Mouse (Mus musculus): Measurements from ENCODE around the gene Ddit4. TPM values are rescaled to one million over a fixed set of nuclear protein-coding genes. Genes with fewer than 3 reads are reported as not detected.

The Ddit4 gene
- total RNA-seq, 2 experiments from 2014 or later, result 50.6 to 52.2 TPM

Other genes starting within 250 kb of the Ddit4 start
- gene Micu1, start 249.4 kb downstream of the Ddit4 start, total RNA-seq (2021), result 10 to 100 TPM; 59.2 to 62.6 TPM
- 10 to 100 TPM; 32.1 to 37.7 TPM for gene Dnajb12, start 72.3 kb downstream of the Ddit4 start, total RNA-seq (2021)
- gene Ascc1, start 51.0 kb upstream of the Ddit4 start, total RNA-seq (2021), result 10 to 100 TPM; 25.8 to 27.1 TPM
- gene Anapc16, start 51.3 kb upstream of the Ddit4 start, total RNA-seq (2021), result 10 to 100 TPM; 60.2 to 60.8 TPM
- 100 to 1,000 TPM; 312 to 345 TPM for gene Spock2, start 154.4 kb upstream of the Ddit4 start, total RNA-seq (2021)